Mouse (Mus musculus) gastrocnemius, postnatal 14 days (tissue): ENCODE data around the gene Tmem63c. TPM values are rescaled to one million over a fixed set of nuclear protein-coding genes. Genes with fewer than 3 reads are reported as not detected.

Source experiments
- DNase-seq: peaks from one replicate; pipeline ENCODE4 v3.0.0; 2021; ENCODE audit warnings: mixed read lengths
- intact Hi-C: fragments of 180-260 bp; cut with DNase I; formaldehyde crosslinking; loops from one replicate; pipeline ENCODE4 v1.15.1; 2025; ENCODE audit warnings: low total_unique reads
- total RNA-seq, 2 experiments: library from RNA; stranded (reverse); gene quantifications; 2 replicates each; pipeline ENCODE4 v1.2.3; 2021

The Tmem63c gene
- total RNA-seq, 2 experiments from 2014 or later, result 0.07 to 0.10 TPM

DNA sequence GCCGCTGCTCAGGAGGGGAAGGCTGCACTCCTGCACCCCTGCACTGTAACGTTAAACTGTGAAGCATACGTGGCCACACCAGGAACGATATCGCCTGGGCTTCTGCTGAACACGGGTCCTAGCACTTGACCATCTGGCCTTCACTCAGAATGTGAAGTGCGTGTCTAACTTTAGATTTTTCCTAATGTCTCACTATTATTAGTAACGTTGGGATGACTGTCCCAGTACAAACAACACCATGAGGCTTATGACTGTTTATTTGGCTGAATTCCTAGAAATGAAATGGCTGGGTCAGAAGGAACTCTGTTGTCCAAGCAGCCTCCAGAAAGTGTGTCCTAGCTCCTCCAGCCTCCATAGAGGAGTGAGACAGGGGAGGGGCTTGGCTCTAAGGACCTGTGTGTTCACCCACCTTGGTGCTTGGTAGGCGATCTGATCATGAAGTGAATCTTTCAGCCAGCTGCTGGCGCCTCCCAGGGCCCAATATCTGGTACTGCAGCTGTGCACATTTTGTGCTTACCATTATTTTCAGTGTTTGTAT, 21.8 kb upstream of the Tmem63c start:
- no peak for DNase-seq
- intact Hi-C loops, result no loop called here

- DNase-seq, result no peak
- intact Hi-C loops, result loop anchor here (5.0 kb wide), 1 partner anchor 57 kb away; no protein-coding TSS in a partner anchor
These were observed 20.8 kb upstream of the Tmem63c start for GRCm38 (mm10) chr12:87000151-87000839.

- no peak for DNase-seq
- intact Hi-C loops, result loop anchor here (5.0 kb wide), 1 partner anchor 56 kb away; no protein-coding TSS in a partner anchor
These were observed 20.3 kb upstream of the Tmem63c start for GRCm38 (mm10) chr12:87000840-87001176.

- no peak for DNase-seq
- intact Hi-C loops, result loop anchor here (5.0 kb wide), 1 partner anchor 55 kb away; no protein-coding TSS in a partner anchor
These were observed 18.9 kb upstream of the Tmem63c start for GRCm38 (mm10) chr12:87002209-87002608.

DNA sequence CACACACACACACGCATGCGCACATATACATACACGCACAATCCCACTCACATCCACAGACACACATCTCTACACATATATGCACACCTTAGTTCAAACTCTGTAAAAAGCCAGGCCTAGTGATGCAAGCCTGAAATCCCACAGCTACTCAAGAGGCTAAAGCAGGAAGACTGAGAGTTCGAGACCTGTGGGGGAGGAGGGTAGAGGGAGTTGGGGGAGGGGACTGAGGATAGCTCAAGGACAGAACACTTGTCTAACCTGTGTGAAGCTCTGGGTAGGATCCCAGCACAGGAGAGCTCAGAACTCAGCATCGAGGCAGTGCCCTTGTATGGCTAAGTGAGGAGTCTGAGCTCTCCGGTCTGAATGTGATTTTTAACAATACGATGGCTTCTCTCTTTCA, 18.3 kb upstream of the Tmem63c start:
- intact Hi-C loops, result loop anchor here (5.0 kb wide), 1 partner anchor 54 kb away; no protein-coding TSS in a partner anchor
- DNase-seq, result no peak

DNA sequence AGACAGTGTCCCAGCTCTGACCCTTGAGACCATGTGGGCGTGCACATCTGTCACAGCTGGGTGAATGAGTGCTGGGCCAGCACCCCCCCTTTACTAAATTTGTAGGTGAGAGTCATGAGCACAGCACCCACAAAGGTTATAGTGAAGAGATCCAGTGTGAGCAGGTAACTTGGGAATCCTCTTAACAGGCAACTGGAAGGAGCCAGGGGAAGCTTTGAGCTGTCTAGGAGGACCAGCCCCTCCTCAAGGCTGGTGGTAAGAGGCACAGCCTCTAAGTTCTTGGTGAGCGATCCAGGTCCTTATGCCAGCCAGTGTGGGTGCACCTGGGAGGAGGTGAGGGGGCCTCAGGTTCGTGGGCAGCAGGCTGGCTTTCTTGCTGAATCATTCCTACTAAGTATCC, 17.5 kb upstream of the Tmem63c start:
- DNase-seq, result no peak
- intact Hi-C loops, result loop anchor here (5.0 kb wide), 1 partner anchor 54 kb away; no protein-coding TSS in a partner anchor

- no peak for DNase-seq
- intact Hi-C loops, result loop anchor here (5.0 kb wide), 1 partner anchor 53 kb away; no protein-coding TSS in a partner anchor
These were observed 16.5 kb upstream of the Tmem63c start for GRCm38 (mm10) chr12:87004596-87004995.

GRCm38 (mm10) chr12:87017041-87017440, 4.1 kb upstream of the Tmem63c start:
- intact Hi-C loops, result no loop called here

GRCm38 (mm10) chr12:87018756-87019155, 2.4 kb upstream of the Tmem63c start:
- intact Hi-C loops, result no loop called here
- DNase-seq, result no peak

More at GRCm38 (mm10) chr12:87017041-87017440, 4.1 kb upstream of the Tmem63c start:
- no peak for DNase-seq

DNA sequence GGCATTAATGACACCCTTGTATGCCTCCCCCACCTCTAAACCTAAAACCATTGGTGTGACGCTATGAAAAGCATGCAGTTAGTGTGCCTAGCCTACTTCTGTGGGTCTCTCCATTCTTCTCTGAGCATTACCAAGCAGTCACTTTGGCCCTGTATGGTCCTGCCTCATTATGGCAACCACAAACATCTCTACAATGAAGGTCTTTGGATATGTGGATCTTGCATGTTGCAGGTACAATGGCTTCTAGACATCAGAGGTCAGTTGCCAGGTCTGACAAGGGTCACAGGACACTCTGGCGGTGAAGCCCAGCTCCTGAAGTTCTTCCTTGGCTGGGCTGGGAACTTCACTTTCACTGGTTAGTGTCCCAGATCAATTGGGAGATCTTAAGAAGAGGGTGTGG, 866 bp downstream of the Tmem63c start:
- intact Hi-C loops, result no loop called here
- no peak for DNase-seq

DNA sequence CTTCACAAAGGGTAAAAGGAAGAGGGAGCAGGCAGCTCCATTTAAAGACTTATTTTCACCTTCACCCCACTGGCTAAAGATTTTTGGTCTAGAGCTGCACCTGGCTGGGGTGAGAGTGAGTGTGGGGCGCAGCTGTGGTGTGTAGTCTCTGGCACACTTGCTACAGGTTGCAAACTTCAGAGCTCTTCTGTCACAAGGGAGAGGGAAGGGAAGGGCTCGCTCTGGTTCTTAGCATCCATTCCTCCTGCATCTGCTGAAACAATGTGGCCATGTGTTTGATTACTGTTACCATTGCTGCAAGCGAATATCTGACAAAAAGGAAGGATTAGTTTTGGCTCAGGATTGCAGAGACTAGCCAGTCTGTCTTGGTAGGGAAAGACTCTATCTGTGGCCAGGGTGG, 2.3 kb downstream of the Tmem63c start:
- DNase-seq, result no peak
- intact Hi-C loops, result no loop called here

GRCm38 (mm10) chr12:87026109-87026870, 5.2 kb downstream of the Tmem63c start:
- intact Hi-C loops, result no loop called here
- DNase-seq, result no peak

GRCm38 (mm10) chr12:87026871-87027240, 5.7 kb downstream of the Tmem63c start:
- intact Hi-C loops, result no loop called here
- no peak for DNase-seq

DNA sequence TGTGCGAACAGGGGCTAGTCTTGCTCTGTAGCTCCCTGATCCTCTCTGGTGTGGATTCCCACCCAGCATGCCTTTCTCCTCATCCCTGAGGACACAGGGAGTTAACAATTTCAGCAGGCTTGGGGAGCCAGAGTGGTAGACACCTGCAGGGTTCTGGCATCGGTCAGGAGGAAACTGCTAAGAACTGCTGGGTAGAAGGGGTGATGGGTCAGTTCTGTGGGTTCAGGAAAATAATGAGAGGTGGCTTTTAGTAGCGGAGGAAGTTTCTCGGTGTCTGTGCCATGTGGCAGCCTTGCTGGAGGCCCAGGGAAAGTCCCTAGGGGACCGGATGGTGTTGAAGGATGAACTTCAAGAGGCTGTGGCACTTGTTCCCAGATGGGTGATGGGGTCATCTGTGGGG, 6.3 kb downstream of the Tmem63c start:
- DNase-seq, result no peak
- intact Hi-C loops, result no loop called here

GRCm38 (mm10) chr12:87028068-87028467, 6.9 kb downstream of the Tmem63c start:
- intact Hi-C loops, result no loop called here
- no peak for DNase-seq

GRCm38 (mm10) chr12:87029251-87029976, 8.3 kb downstream of the Tmem63c start:
- intact Hi-C loops, result no loop called here
- no peak for DNase-seq

DNA sequence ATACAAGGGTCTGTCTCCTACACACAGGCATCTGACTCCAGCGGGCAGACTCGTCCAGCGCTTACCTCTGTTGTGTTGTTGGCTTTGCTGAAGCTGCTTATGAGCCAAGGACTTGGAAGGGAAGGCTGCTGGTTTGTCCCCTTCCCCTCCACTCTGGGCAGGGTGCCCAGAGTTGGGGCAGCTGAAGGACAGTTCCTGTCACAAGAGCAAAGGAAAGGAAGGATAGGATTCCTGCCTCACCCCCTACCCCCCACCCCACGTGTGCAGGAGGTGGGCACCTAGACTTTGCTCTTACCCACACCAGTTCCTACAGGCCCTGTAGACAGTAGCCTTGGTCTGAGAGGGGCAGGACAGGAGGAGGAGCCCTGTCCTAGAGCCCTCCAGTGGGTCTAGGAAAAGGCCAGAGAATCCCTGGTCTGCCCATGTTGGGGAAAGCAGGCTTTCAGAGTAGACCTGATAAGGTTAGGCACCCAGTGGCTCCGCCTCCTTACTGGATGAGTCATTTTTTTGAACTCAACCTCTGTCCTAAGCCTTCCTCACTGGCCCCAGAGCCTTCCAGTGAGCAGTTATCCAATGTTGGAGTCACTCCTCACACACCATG, 10.1 kb downstream of the Tmem63c start:
- intact Hi-C loops, result no loop called here
- no peak for DNase-seq

GRCm38 (mm10) chr12:87036631-87037030, 15.5 kb downstream of the Tmem63c start:
- no peak for DNase-seq
- intact Hi-C loops, result no loop called here

DNA sequence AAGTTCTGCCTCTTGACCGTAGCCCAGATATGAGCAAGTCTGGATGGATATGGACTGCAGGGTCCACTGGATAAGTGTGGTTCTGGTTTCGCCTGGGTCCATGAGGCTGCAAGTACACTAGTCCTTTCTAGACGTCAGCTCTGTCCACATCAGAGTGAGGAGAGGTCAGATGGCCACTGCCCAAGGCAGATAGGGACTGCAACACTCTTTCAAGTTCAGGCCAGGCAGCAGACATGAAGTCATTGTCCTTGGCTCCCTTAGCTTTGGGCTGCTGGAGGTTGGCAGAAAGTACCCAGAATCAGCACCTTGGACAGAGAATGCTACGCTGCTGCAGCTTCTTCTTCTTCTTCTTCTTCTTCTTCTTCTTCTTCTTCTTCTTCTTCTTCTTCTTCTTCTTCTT, 19.0 kb downstream of the Tmem63c start:
- intact Hi-C loops, result no loop called here
- DNase-seq, result no peak

DNA sequence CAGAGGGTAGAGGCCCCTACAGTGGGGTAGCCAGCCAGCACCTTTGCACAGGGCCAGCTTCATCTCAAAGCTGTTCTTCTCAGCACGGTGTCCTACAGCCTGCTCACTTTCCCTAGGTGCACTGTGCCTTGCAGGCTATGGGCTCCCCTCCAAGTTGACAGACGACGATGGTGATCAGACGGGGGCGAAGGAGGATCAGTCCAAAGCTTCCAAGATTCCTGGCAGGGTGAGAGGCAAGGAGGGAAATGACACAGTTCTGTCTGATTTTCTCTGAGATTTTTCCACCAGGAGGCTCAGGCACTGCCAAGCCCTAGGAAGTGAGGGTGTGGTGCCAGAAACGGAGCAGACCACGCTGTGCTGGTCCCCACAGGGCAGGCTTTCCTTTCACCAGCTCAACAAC, 19.7 kb downstream of the Tmem63c start:
- intact Hi-C loops, result no loop called here
- DNase-seq, result no peak
